Mouse (Mus musculus) B cell, adult 67 days (primary cell): ENCODE data around the gene Tns2. TPM values are rescaled to one million over a fixed set of nuclear protein-coding genes. Genes with fewer than 3 reads are reported as not detected.

Experiments used
- total RNA-seq, 2 experiments: library from RNA; stranded (reverse); gene quantifications; 4 replicates each; pipeline ENCODE4 v1.2.4; 2023

Gene Tns2
- total RNA-seq = under 1 TPM; 0.15 to 0.77 TPM

DNA sequence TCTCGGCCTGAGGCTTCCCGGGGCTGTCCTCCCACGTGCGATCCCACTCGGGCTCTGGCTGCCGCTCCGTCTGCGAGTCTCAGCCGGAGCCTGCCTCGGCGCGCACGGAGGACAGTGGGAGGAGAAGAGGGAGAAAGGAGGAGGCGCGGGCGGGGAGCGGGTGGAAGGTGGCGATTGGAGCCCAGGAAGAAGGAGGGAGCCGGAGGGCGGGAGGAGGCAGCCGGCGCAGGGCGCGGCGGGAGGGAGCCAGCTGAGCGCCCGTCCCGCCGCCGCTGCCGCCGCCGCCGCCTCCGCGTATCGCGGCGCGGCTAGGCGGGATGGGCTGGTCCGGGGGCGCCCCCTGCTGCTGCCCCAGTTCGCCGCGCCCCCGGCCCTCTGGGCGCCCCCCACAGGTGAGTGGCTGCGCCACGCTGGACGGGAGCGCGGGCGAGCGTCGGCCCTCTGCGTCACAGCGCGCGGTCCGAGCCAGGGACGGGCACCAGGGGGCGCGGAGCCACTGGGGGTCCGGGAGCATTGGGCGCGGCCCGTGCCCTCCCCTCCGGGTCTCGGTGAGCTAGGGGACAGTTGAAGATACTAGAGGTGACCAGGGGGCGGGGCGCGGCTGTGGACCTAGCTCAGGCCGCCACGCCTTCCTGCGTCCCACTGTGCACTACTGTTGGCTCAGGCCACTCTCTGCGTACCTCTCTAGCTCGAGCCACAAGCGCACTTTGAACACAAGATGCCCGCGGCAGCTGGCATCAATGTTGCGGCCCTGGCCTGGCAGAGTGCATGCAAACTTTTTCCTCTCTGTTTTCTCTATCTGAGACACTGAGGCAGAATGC, at the start of gene Tns2:
Gene Tns2 (plus strand): TSS at position 253 of the 821 bp plus-strand sequence.

DNA sequence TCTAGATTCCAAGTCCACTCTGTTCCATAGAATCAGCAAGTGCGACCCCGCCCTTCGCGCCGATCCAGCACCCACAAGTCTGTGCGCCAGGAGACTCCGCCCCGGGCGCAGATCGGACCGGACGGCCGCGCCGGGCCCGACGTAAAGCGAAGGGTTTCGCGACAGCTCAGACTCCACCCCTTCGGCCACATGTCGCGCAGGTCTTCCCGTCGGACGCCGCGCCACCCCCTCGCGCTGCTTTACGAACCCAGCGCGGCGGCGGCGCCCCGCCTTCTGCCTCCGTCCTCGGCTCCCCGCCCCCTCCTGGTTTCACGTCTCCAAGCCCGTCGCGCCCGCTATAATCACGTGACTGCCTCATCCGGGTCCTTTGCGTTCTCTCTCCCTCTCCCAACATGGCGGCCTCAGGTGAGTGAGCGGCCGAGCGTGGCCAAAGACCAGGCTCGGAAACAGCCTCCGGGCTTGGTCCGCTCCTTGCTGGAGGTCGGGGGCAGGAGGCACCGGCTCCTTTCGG, 26.6 kb upstream of the Tns2 start, which contains the start of gene Eif4b:
Gene Eif4b (plus strand): TSS at position 215 of the 511 bp plus-strand sequence.

DNA sequence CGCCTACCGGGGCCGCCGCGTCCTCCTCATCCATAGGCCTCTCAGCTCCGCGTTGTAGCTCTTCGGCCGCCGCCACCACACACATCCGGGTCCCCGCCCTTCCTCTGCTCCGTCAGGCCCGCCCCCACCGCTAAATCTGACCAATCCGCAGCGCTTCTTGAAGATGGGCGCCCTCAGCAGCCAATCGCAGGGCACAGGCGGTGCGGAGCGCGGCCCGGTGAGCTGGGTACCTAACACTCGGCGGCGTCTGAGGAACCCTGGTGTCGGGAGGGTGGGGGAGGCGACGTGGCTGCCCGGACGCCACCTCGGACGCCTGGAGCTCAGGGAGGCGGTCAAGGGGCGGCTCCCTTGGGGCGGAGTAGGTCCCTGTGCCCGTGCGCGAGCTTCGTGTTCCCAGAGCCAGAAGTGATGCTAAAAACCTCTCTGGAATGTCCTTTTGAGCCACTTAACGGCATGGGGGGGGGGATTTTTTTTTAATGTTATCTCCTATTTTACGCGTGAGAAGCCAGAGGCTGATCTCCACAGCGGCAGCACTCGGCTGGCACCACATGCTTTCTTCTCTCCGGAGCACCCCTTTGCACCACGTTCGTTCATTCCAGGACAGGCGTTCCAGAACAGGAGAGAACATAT, 36.0 kb downstream of the Tns2 start, which contains the start of gene Spryd3:
Gene Spryd3 (minus strand): TSS at position 106 of the 630 bp plus-strand sequence.

DNA sequence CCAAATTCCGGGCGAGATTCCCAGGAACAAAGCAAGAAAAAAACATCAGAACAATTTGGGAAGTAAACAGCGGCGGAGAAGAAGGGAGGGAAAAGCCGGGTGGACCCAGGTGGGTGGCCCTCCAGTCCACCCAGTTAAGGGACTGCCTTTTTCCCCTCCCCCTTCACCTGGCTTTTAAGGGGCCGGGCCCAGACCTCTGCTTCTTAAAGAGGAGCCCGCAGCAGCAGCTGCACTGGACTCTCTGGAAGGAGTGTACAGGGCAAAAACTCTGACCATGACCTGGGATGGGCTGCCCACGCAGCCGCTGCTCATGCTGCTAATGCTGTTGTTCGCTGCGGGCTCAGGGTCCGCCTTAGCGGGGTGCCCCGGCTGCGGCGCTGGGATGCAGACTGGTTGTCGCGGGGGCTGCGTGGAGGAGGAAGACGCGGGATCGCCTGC, 44.1 kb downstream of the Tns2 start, which contains the start of gene Igfbp6:
Gene Igfbp6 (plus strand): TSS at position 89 of the 438 bp plus-strand sequence.

DNA sequence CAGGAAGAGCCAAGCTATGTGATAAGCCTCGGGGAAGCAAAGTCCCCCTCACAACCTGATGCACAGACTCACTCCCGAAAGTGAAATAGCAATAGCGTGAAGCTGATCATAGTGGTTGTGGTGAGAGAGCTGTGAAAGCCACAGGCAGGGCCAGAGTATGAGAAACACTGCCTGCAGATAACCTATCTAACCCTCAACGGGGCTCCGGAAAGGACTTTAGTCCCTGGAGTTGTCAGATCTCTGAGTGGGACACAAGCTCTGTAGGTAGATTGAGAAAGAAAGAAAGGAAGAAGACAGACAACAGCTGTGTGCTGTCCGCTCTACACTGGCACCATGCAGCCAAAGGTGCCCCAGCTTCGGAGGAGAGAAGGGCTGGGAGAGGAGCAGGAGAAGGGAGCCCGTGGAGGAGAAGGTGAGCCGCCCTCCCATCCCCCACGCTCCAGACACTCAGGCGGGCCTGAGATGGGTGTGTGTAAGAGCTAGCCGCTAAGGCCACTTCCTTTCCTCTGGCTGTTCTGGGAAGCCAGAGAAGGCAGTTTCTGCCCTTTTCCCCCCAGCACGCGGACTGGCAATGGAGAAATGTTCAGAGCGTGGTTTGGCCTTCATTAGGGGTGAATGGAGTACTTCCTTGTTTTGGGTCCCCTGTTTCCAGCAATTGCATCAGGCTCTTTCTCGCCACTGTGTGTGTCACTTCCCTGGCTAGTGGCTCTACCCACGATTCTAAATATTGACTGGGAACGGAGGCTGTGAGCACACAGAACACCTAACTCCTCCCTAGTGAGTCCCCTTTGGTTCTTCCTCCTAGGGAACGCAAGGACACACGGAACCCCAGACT, 50.3 kb downstream of the Tns2 start, which contains the start of gene Soat2:
Gene Soat2 (plus strand): TSS at position 226 of the 835 bp plus-strand sequence.

Other genes starting within 250 kb of the Tns2 start
- not detected for gene Krt1, start 249.6 kb upstream of the Tns2 start, total RNA-seq
- not detected for gene Krt77, start 230.7 kb upstream of the Tns2 start, total RNA-seq
- not detected for gene Krt76, start 207.5 kb upstream of the Tns2 start, total RNA-seq
- gene Krt4, start 175.7 kb upstream of the Tns2 start, total RNA-seq = not detected
- not detected for gene Krt79, start 160.1 kb upstream of the Tns2 start, total RNA-seq
- not detected for gene Krt78, start 146.1 kb upstream of the Tns2 start, total RNA-seq
- not detected for gene Krt8, start 95.9 kb upstream of the Tns2 start, total RNA-seq
- not detected for gene Krt18, start 72.2 kb upstream of the Tns2 start, total RNA-seq
- 100 to 1,000 TPM; 241 to 248 TPM for gene Eif4b, start 26.6 kb upstream of the Tns2 start, total RNA-seq
- 10 to 100 TPM; 37.2 to 42.0 TPM for gene Spryd3, start 35.8 kb downstream of the Tns2 start, total RNA-seq
- gene Igfbp6, start 43.9 kb downstream of the Tns2 start, total RNA-seq = not detected
- under 1 TPM; 0.41 to 0.50 TPM for gene Soat2, start 50.1 kb downstream of the Tns2 start, total RNA-seq
- 100 to 1,000 TPM; 146 to 149 TPM for gene Zfp740, start 102.8 kb downstream of the Tns2 start, total RNA-seq
- gene Csad, start 104.3 kb downstream of the Tns2 start, total RNA-seq = 10 to 100 TPM; 23.3 to 26.4 TPM
- gene Itgb7, start 131.5 kb downstream of the Tns2 start, total RNA-seq = 100 to 1,000 TPM; 229 to 246 TPM
- gene Rarg, start 157.1 kb downstream of the Tns2 start, total RNA-seq = under 1 TPM in 1 of 2 experiments, not detected in 1; 0.38 TPM
- not detected for gene Gm9918, start 170.2 kb downstream of the Tns2 start, total RNA-seq
- gene Mfsd5, start 179.0 kb downstream of the Tns2 start, total RNA-seq = 10 to 100 TPM; 28.8 to 32.5 TPM
- 1 to 10 TPM in 1 of 2 experiments, under 1 TPM in 1; 0.93 to 1.3 TPM for gene Espl1, start 195.9 kb downstream of the Tns2 start, total RNA-seq
- 100 to 1,000 TPM; 526 to 540 TPM for gene Pfdn5, start 225.7 kb downstream of the Tns2 start, total RNA-seq
- gene Myg1, start 231.3 kb downstream of the Tns2 start, total RNA-seq = 10 to 100 TPM; 70.1 to 72.8 TPM